Mouse (Mus musculus): ENCODE data around the gene Il19. TPM values are rescaled to one million over a fixed set of nuclear protein-coding genes. Genes with fewer than 3 reads are reported as not detected.

Il19 gene
- polyA plus RNA-seq, 1 experiment: not detected

Other genes starting within 250 kb of the Il19 start
- 0.15 and 0.25 TPM in 2 replicates for gene Gm29427, start 224.3 kb downstream of the Il19 start, polyA plus RNA-seq (2012; rRNA removed)
- 3.9 and 5.0 TPM in 2 replicates for gene Yod1, start 222.8 kb downstream of the Il19 start, polyA plus RNA-seq (2012; rRNA removed)
- 21.9 and 22.9 TPM in 2 replicates for gene Pfkfb2, start 210.9 kb downstream of the Il19 start, polyA plus RNA-seq (2012; rRNA removed)
- gene AA986860, start 208.1 kb downstream of the Il19 start, polyA plus RNA-seq (2012; rRNA removed): 32.6 and 34.6 TPM in 2 replicates
- 6.0 and 8.3 TPM in 2 replicates for gene Fcamr, start 139.2 kb downstream of the Il19 start, polyA plus RNA-seq (2012; rRNA removed)
- gene Pigr, start 113.4 kb downstream of the Il19 start, polyA plus RNA-seq (2012; rRNA removed): 5.1 and 5.5 TPM in 2 replicates
- gene Fcmr, start 74.4 kb downstream of the Il19 start, polyA plus RNA-seq (2012; rRNA removed): 0.52 and 1.0 TPM in 2 replicates
- not detected in 2 replicates for gene Il24, start 52.7 kb downstream of the Il19 start, polyA plus RNA-seq (2012; rRNA removed)
- not detected in 2 replicates for gene Il20, start 28.7 kb downstream of the Il19 start, polyA plus RNA-seq (2012; rRNA removed)
- 0.23 and 0.27 TPM in 2 replicates for gene Il10, start 79.7 kb upstream of the Il19 start, polyA plus RNA-seq (2012; rRNA removed)
- gene Mapkapk2, start 157.7 kb upstream of the Il19 start, polyA plus RNA-seq (2012; rRNA removed): 77.4 and 86.8 TPM in 2 replicates
- gene Dyrk3, start 198.2 kb upstream of the Il19 start, polyA plus RNA-seq (2012; rRNA removed): 0.47 and 0.52 TPM in 2 replicates
- gene Eif2d, start 213.1 kb upstream of the Il19 start, polyA plus RNA-seq (2012; rRNA removed): 39.3 and 45.1 TPM in 2 replicates